Mouse (Mus musculus) heart, adult 18-20 months (tissue): Measurements from ENCODE around the gene Pabpn1. TPM values are rescaled to one million over a fixed set of nuclear protein-coding genes. Genes with fewer than 3 reads are reported as not detected.

Source experiments
- DNase-seq, 2 experiments: peaks; one replicate each; pipeline ENCODE4 v3.0.0; 2021 to 2022; ENCODE audit warnings: mixed read lengths in 1 of 2
- long read RNA-seq, 2 experiments: library from polyadenylated mRNA; stranded (forward); transcript quantifications; one replicate each; pipeline ENCODE4 v2.0.0; 2021
- total RNA-seq, 2 experiments: library from RNA; stranded (reverse); gene quantifications; 2 replicates each; pipeline ENCODE4 v1.2.3; 2021

Pabpn1 gene
- 10 to 100 TPM; 39.1 to 46.9 TPM for total RNA-seq
- long read RNA-seq, experiment 1, transcript Pabpn1-201 (7 exons, 1,030 nt): major isoform, 10 of 20 reads
- long read RNA-seq, experiment 1, partial matches to known transcripts: 3 of 20 reads
- long read RNA-seq, experiment 1, other reads (novel, unspliced or antisense): 5 of 20 reads
- long read RNA-seq, experiment 2, partial matches to known transcripts: 2 of 11 reads
- long read RNA-seq, experiment 2, other reads (novel, unspliced or antisense): 5 of 11 reads

GRCm38 (mm10) chr14:54892200-54892599 is at the start of gene Pabpn1:
TSS of gene Pabpn1 (plus strand) at chr14:54892500.
- no peak for DNase-seq

GRCm38 (mm10) chr14:54843461-54843860 is 48.8 kb upstream of the Pabpn1 start:
- peak in 1 of 2 experiments; percentile 48 for DNase-seq

GRCm38 (mm10) chr14:54855726-54856125 is 36.6 kb upstream of the Pabpn1 start:
- no peak for DNase-seq

- no peak for DNase-seq
These were observed 35.6 kb upstream of the Pabpn1 start for GRCm38 (mm10) chr14:54856703-54857102.

- no peak for DNase-seq
These were observed 34.4 kb upstream of the Pabpn1 start for GRCm38 (mm10) chr14:54857891-54858290.

GRCm38 (mm10) chr14:54860511-54860910 is 31.8 kb upstream of the Pabpn1 start:
- DNase-seq: peak; percentile 33 to 78

GRCm38 (mm10) chr14:54863501-54864312 is 28.6 kb upstream of the Pabpn1 start:
- peak; percentile 93 to 96 for DNase-seq

- no peak for DNase-seq
These were observed 27.8 kb upstream of the Pabpn1 start for GRCm38 (mm10) chr14:54864313-54865036.

- no peak for DNase-seq
These were observed 26.7 kb upstream of the Pabpn1 start for GRCm38 (mm10) chr14:54865626-54866025.

GRCm38 (mm10) chr14:54866268-54866667 is 26.0 kb upstream of the Pabpn1 start:
- DNase-seq: no peak

- no peak for DNase-seq
These were observed 25.4 kb upstream of the Pabpn1 start for GRCm38 (mm10) chr14:54866936-54867335.

- no peak for DNase-seq
These were observed 24.3 kb upstream of the Pabpn1 start for GRCm38 (mm10) chr14:54868026-54868425.

- no peak for DNase-seq
These were observed 21.4 kb upstream of the Pabpn1 start, which contains the start of gene Homez for GRCm38 (mm10) chr14:54870861-54871260. TSS of gene Homez (minus strand) at chr14:54870961.

- DNase-seq: no peak
These were observed 18.1 kb upstream of the Pabpn1 start for GRCm38 (mm10) chr14:54874165-54874564.

GRCm38 (mm10) chr14:54875844-54876538 is 16.3 kb upstream of the Pabpn1 start:
- no peak for DNase-seq

- peak; percentile 87 to 93 for DNase-seq
These were observed 15.7 kb upstream of the Pabpn1 start for GRCm38 (mm10) chr14:54876539-54877047.

- DNase-seq: peak; percentile 74 to 79
These were observed 15.1 kb upstream of the Pabpn1 start, which contains the start of gene Ppp1r3e for GRCm38 (mm10) chr14:54877048-54877715. TSS of gene Ppp1r3e (minus strand) at chr14:54877550.

GRCm38 (mm10) chr14:54883154-54884021 is 8.9 kb upstream of the Pabpn1 start, which contains the start of the genes Bcl2l2 and Gm20521:
TSS of gene Bcl2l2 (plus strand) at chr14:54883377.
TSS of gene Gm20521 (plus strand) at chr14:54883441.
- peak; percentile 87 to 88 for DNase-seq

GRCm38 (mm10) chr14:54884022-54884712 is 8.1 kb upstream of the Pabpn1 start:
- no peak for DNase-seq
